Mouse (Mus musculus): Measurements from ENCODE around the gene Usp29. TPM values are rescaled to one million over a fixed set of nuclear protein-coding genes. Genes with fewer than 3 reads are reported as not detected.

The Usp29 gene
- polyA plus RNA-seq, 2 experiments = 1.1 to 1.7 TPM

GRCm38 (mm10) chr7:6814971-6815370 is 84.6 kb downstream of the Usp29 start:
- Histone ChIP-seq H3K27ac (no peak overlapping the region), H3K9ac (replicated peaks) (no peak overlapping the region), H3K9me3 (ENCODE audit: control insufficient read depth, low read length) (no peaks in the 10 kb centered on the region), H3K36me3 (replicated peaks; ENCODE audit: control insufficient read depth, insufficient read depth, low read depth) (no peaks in the 10 kb centered on the region), H3K4me3 (ENCODE audit: insufficient read depth in 1 of 2, low read depth in 2 of 2, low read length in 2 of 2) (no peak overlapping the region), H3K4me1 (replicated peaks; ENCODE audit: control insufficient read depth in 2 of 2, insufficient read depth in 2 of 2, low read length in 1 of 2) (no peaks in the 10 kb centered on the region), H3K27me3 (ENCODE audit: control insufficient read depth, insufficient read depth, low read length) (no peaks in the 10 kb centered on the region), H3K4me2 (ENCODE audit: low read depth) (no peak overlapping the region)
- ATAC-seq (ENCODE audit: insufficient read depth) (no peak), DNase-seq (ENCODE audit: low read depth in 3 of 3, low spot score in 3 of 3) (no peak)
- TF ChIP-seq EP300 (IDR thresholded peaks at IDR 0.05; ENCODE audit: low read depth) (no peak), CTCF (IDR thresholded peaks at IDR 0.05; ENCODE audit: low read depth) (no peak)
- WGBS (ENCODE audit: insufficient replicate concordance) = 57% methylated on average over 8 of the region's 8 CpGs

- H3K4me2 ChIP-seq (ENCODE audit: low read depth) = no peak overlapping the region
- H3K9ac ChIP-seq (replicated peaks) = no peak overlapping the region
- no peaks in the 10 kb centered on the region for H3K4me1 ChIP-seq (replicated peaks; ENCODE audit: control insufficient read depth in 2 of 2, insufficient read depth in 2 of 2, low read length in 1 of 2)
- no peaks in the 10 kb centered on the region for H3K9me3 ChIP-seq (ENCODE audit: control insufficient read depth, low read length)
- H3K4me3 ChIP-seq (ENCODE audit: insufficient read depth in 1 of 2, low read depth in 2 of 2, low read length in 2 of 2) = no peak overlapping the region
- H3K27me3 ChIP-seq (ENCODE audit: control insufficient read depth, insufficient read depth, low read length) = no peaks in the 10 kb centered on the region
- 77% methylated on average over 5 of the region's 5 CpGs for WGBS (ENCODE audit: insufficient replicate concordance)
- DNase-seq (ENCODE audit: low read depth in 3 of 3, low spot score in 3 of 3) (no peak), ATAC-seq (ENCODE audit: insufficient read depth) (no peak)
- TF ChIP-seq CTCF (IDR thresholded peaks at IDR 0.05; ENCODE audit: low read depth) (no peak), EP300 (IDR thresholded peaks at IDR 0.05; ENCODE audit: low read depth) (no peak)
- no peaks in the 10 kb centered on the region for H3K36me3 ChIP-seq (replicated peaks; ENCODE audit: control insufficient read depth, insufficient read depth, low read depth)
- no peak overlapping the region for H3K27ac ChIP-seq
Measured at GRCm38 (mm10) chr7:6816706-6817376, 86.5 kb downstream of the Usp29 start.

- Histone ChIP-seq H3K9me3 (ENCODE audit: control insufficient read depth, low read length) (no peaks in the 10 kb centered on the region), H3K36me3 (replicated peaks; ENCODE audit: control insufficient read depth, insufficient read depth, low read depth) (no peaks in the 10 kb centered on the region), H3K27me3 (ENCODE audit: control insufficient read depth, insufficient read depth, low read length) (no peaks in the 10 kb centered on the region), H3K4me3 (ENCODE audit: insufficient read depth in 1 of 2, low read depth in 2 of 2, low read length in 2 of 2) (no peak overlapping the region), H3K9ac (replicated peaks) (no peak overlapping the region), H3K27ac (no peak overlapping the region), H3K4me2 (ENCODE audit: low read depth) (no peak overlapping the region), H3K4me1 (replicated peaks; ENCODE audit: control insufficient read depth in 2 of 2, insufficient read depth in 2 of 2, low read length in 1 of 2) (0 out of 4 replicates have a peak, but pooled peaks cover 0 to 1% of the 10 kb centered on the region in 2 experiments)
- no peak for DNase-seq (ENCODE audit: low read depth in 3 of 3, low spot score in 3 of 3)
- TF ChIP-seq CTCF (IDR thresholded peaks at IDR 0.05; ENCODE audit: low read depth) (no peak), EP300 (IDR thresholded peaks at IDR 0.05; ENCODE audit: low read depth) (no peak)
- ATAC-seq (ENCODE audit: insufficient read depth) = no peak
- 64% methylated on average over 6 of the region's 6 CpGs for WGBS (ENCODE audit: insufficient replicate concordance)
Measured at GRCm38 (mm10) chr7:6820296-6820695, 89.9 kb downstream of the Usp29 start.

- no peaks in the 10 kb centered on the region for H3K36me3 ChIP-seq (replicated peaks; ENCODE audit: control insufficient read depth, insufficient read depth, low read depth)
- H3K27ac ChIP-seq = no peak overlapping the region
- H3K9ac ChIP-seq (replicated peaks) = no peak overlapping the region
- WGBS (ENCODE audit: insufficient replicate concordance) = 49% methylated on average over 4 of the region's 4 CpGs
- no peak overlapping the region for H3K4me3 ChIP-seq (ENCODE audit: insufficient read depth in 1 of 2, low read depth in 2 of 2, low read length in 2 of 2)
- ATAC-seq (ENCODE audit: insufficient read depth) (no peak), DNase-seq (ENCODE audit: low read depth in 3 of 3, low spot score in 3 of 3) (no peak)
- no peaks in the 10 kb centered on the region for H3K27me3 ChIP-seq (ENCODE audit: control insufficient read depth, insufficient read depth, low read length)
- 0 out of 4 replicates have a peak, but pooled peaks cover 0 to 1% of the 10 kb centered on the region in 2 experiments for H3K4me1 ChIP-seq (replicated peaks; ENCODE audit: control insufficient read depth in 2 of 2, insufficient read depth in 2 of 2, low read length in 1 of 2)
- no peaks in the 10 kb centered on the region for H3K9me3 ChIP-seq (ENCODE audit: control insufficient read depth, low read length)
- no peak for TF ChIP-seq CTCF (IDR thresholded peaks at IDR 0.05; ENCODE audit: low read depth)
- TF ChIP-seq EP300 (IDR thresholded peaks at IDR 0.05; ENCODE audit: low read depth) = no peak
- no peak overlapping the region for H3K4me2 ChIP-seq (ENCODE audit: low read depth)
Measured at GRCm38 (mm10) chr7:6822633-6823032, 92.3 kb downstream of the Usp29 start.

- H3K4me2 ChIP-seq (ENCODE audit: low read depth) = no peak overlapping the region
- no peaks in the 10 kb centered on the region for H3K9me3 ChIP-seq (ENCODE audit: control insufficient read depth, low read length)
- H3K27ac ChIP-seq = no peak overlapping the region
- ATAC-seq (ENCODE audit: insufficient read depth) (no peak), DNase-seq (ENCODE audit: low read depth in 3 of 3, low spot score in 3 of 3) (no peak)
- WGBS (ENCODE audit: insufficient replicate concordance) = 60% methylated on average over 2 of the region's 2 CpGs
- no peak overlapping the region for H3K9ac ChIP-seq (replicated peaks)
- no peaks in the 10 kb centered on the region for H3K27me3 ChIP-seq (ENCODE audit: control insufficient read depth, insufficient read depth, low read length)
- no peaks in the 10 kb centered on the region for H3K36me3 ChIP-seq (replicated peaks; ENCODE audit: control insufficient read depth, insufficient read depth, low read depth)
- H3K4me1 ChIP-seq (replicated peaks; ENCODE audit: control insufficient read depth in 2 of 2, insufficient read depth in 2 of 2, low read length in 1 of 2) = 0 out of 4 replicates have a peak, but pooled peaks cover 0 to 1% of the 10 kb centered on the region in 2 experiments
- H3K4me3 ChIP-seq (ENCODE audit: insufficient read depth in 1 of 2, low read depth in 2 of 2, low read length in 2 of 2) = no peak overlapping the region
- no peak for TF ChIP-seq EP300 (IDR thresholded peaks at IDR 0.05; ENCODE audit: low read depth)
- no peak for TF ChIP-seq CTCF (IDR thresholded peaks at IDR 0.05; ENCODE audit: low read depth)
Measured at GRCm38 (mm10) chr7:6823673-6824072, 93.3 kb downstream of the Usp29 start.

Measured in liver, embryonic 14.5 days (tissue).